Mouse (Mus musculus) Patski (cell line): Measurements from ENCODE around the gene Trap1. TPM values are rescaled to one million over a fixed set of nuclear protein-coding genes. Genes with fewer than 3 reads are reported as not detected.
A peak's percentile ranks its signal among the peaks of the same experiment; 100 is the strongest.
"Not testable (repeated sequence)": the region's sequence is repeated elsewhere in the genome, so short reads cannot be mapped to it uniquely, and the experiment has no call there.

Source experiments
- ATAC-seq: fragments of 100-300 bp; one replicate; pipeline ENCODE4 v1.8.0; 2021
- CTCF ChIA-PET: fragments of 350-600 bp; sonication (Branson Sonifier 250); formaldehyde crosslinking; loops from one replicate; lab custom pipeline; 2022; ENCODE audit warnings: inconsistent platforms; lab: Charles Lee
- POLR2A ChIA-PET: fragments of 350-600 bp; sonication (Branson Sonifier 250); formaldehyde crosslinking; loops from one replicate; lab custom pipeline; 2022; ENCODE audit warnings: antibody characterized with exemption, inconsistent platforms; lab: Charles Lee
- DNase-seq: peaks from one replicate; pipeline ENCODE4 v3.0.0-alpha.2; 2011; ENCODE audit warnings: low read depth, low spot score
- H3K27me3 ChIP-seq: fragments of 371-371 bp; one replicate; pipeline ENCODE4 v1.5.1; 2021
- CTCF ChIP-seq: fragments of 100-300 bp; IDR thresholded peaks from one replicate; pipeline ENCODE4 v1.5.1; 2021
- in situ Hi-C: fragments of 300-500 bp; cut with MboI; formaldehyde crosslinking; loops from 3 replicates; pipeline ENCODE4 v1.11.1; 2018; ENCODE audit warnings: low pct_unique_long_range_greater_than_20kb, mixed read lengths
- polyA plus RNA-seq: library from polyadenylated mRNA; unstranded; gene quantifications from one replicate; pipeline ENCODE4 v1.2.3, GENCODE M21; 2021

Gene Trap1
- polyA plus RNA-seq, 1 experiment from 2014 or later, result 128 TPM

GRCm38 (mm10) chr16:4029371-4029841, 48.2 kb downstream of the Trap1 start:
- POLR2A ChIA-PET, result interaction anchor here (1.0 to 1.9 kb wide), 3 partner anchors 9 to 26 kb away, joined by 3 to 8 read pairs (median 4); partner anchors contain the start of gene Slx4

GRCm38 (mm10) chr16:4027211-4027610, 50.4 kb downstream of the Trap1 start:
- CTCF ChIA-PET, result interaction anchor here (1.5 kb wide), 1 partner anchor 15 kb away, joined by 3 read pairs; no protein-coding TSS in a partner anchor
- POLR2A ChIA-PET, result no interaction called here
- in situ Hi-C loops, result no loop called here
- ATAC-seq (no peak), DNase-seq (no peak)
- H3K27me3 ChIP-seq, result no peaks in the 10 kb centered on the region
- no peak for TF ChIP-seq CTCF

More at GRCm38 (mm10) chr16:4029371-4029841, 48.2 kb downstream of the Trap1 start:
- CTCF ChIA-PET, result interaction anchor here (1.1 to 1.2 kb wide), 2 partner anchors 9 to 25 kb away, joined by 3 read pairs; no protein-coding TSS in a partner anchor
- peak; percentile 54 for DNase-seq
- no peaks in the 10 kb centered on the region for H3K27me3 ChIP-seq
- no peak for TF ChIP-seq CTCF
- peak; percentile 73 for ATAC-seq
- in situ Hi-C loops, result no loop called here

- no peak for ATAC-seq
- no peak for TF ChIP-seq CTCF
- ChIA-PET CTCF (interaction anchor here (1.5 to 1.7 kb wide), 3 partner anchors 10 to 19 kb away, joined by 3 to 5 read pairs (median 4); no protein-coding TSS in a partner anchor), POLR2A (interaction anchor here (1.9 kb wide), 1 partner anchor 11 kb away, joined by 4 read pairs; no protein-coding TSS in a partner anchor)
- in situ Hi-C loops, result no loop called here
- no peak for DNase-seq
- H3K27me3 ChIP-seq, result no peaks in the 10 kb centered on the region
Observed at GRCm38 (mm10) chr16:4026672-4027071, 51.0 kb downstream of the Trap1 start.

GRCm38 (mm10) chr16:4022719-4023118, 54.9 kb downstream of the Trap1 start:
- ATAC-seq (no peak), DNase-seq (no peak)
- ChIA-PET POLR2A (no interaction called here), CTCF (no interaction called here)
- TF ChIP-seq CTCF, result no peak
- H3K27me3 ChIP-seq, result no peaks in the 10 kb centered on the region
- in situ Hi-C loops, result no loop called here

- H3K27me3 ChIP-seq, result no peaks in the 10 kb centered on the region
- no peak for TF ChIP-seq CTCF
- in situ Hi-C loops, result no loop called here
- POLR2A ChIA-PET, result no interaction called here
- CTCF ChIA-PET, result no interaction called here
- ATAC-seq (no peak), DNase-seq (no peak)
Observed at GRCm38 (mm10) chr16:4021241-4021640, 56.4 kb downstream of the Trap1 start.

GRCm38 (mm10) chr16:4017466-4017865, 60.2 kb downstream of the Trap1 start:
- in situ Hi-C loops, DNase-seq, CTCF ChIA-PET, POLR2A ChIA-PET, H3K27me3 ChIP-seq, ATAC-seq: not testable (repeated sequence)

GRCm38 (mm10) chr16:4016786-4017185, 60.8 kb downstream of the Trap1 start:
- ChIA-PET POLR2A (interaction anchor here (1.3 kb wide), 1 partner anchor 9 kb away, joined by 4 read pairs; no protein-coding TSS in a partner anchor), CTCF (interaction anchor here (1.6 kb wide), 1 partner anchor 9 kb away, joined by 5 read pairs; no protein-coding TSS in a partner anchor)
- DNase-seq, in situ Hi-C loops, H3K27me3 ChIP-seq, ATAC-seq: not testable (repeated sequence)

GRCm38 (mm10) chr16:4014040-4014668, 63.5 kb downstream of the Trap1 start:
- no peaks in the 10 kb centered on the region for H3K27me3 ChIP-seq
- DNase-seq, result no peak
- no peak for TF ChIP-seq CTCF
- POLR2A ChIA-PET, result no interaction called here
- in situ Hi-C loops, result no loop called here
- CTCF ChIA-PET, result no interaction called here
- no peak for ATAC-seq

GRCm38 (mm10) chr16:4012882-4013570, 64.6 kb downstream of the Trap1 start:
- CTCF ChIA-PET, result interaction anchor here (1.2 kb wide), 1 partner anchor 14 kb away, joined by 3 read pairs; no protein-coding TSS in a partner anchor
- no peak for ATAC-seq
- no peak for DNase-seq
- in situ Hi-C loops, result no loop called here
- TF ChIP-seq CTCF, result no peak
- H3K27me3 ChIP-seq, result no peaks in the 10 kb centered on the region
- POLR2A ChIA-PET, result no interaction called here
